Mouse (Mus musculus): ENCODE data around the gene Pglyrp4.
"Not testable (repeated sequence)": the region's sequence is repeated elsewhere in the genome, so short reads cannot be mapped to it uniquely, and the experiment has no call there.

Pglyrp4 gene

GRCm38 (mm10) chr3:90726606-90727005 lies at the start of gene Pglyrp4:
Gene Pglyrp4 (plus strand): TSS chr3:90726906.
- no peak for DNase-seq (ENCODE audit: inconsistent age in 2 of 2, low spot score in 1 of 2)

- no peak for DNase-seq (ENCODE audit: inconsistent age in 2 of 2, low spot score in 1 of 2)
Observed at GRCm38 (mm10) chr3:90678656-90679055, 48.0 kb upstream of the Pglyrp4 start.

GRCm38 (mm10) chr3:90683929-90684328 lies 42.8 kb upstream of the Pglyrp4 start:
- DNase-seq (ENCODE audit: inconsistent age in 2 of 2, low spot score in 1 of 2), result no peak

GRCm38 (mm10) chr3:90686835-90687234 lies 39.9 kb upstream of the Pglyrp4 start:
- DNase-seq (ENCODE audit: inconsistent age in 2 of 2, low spot score in 1 of 2), result no peak

- no peak for DNase-seq (ENCODE audit: inconsistent age in 2 of 2, low spot score in 1 of 2)
Observed at GRCm38 (mm10) chr3:90693496-90693895, 33.2 kb upstream of the Pglyrp4 start.

GRCm38 (mm10) chr3:90695613-90696012 lies 31.1 kb upstream of the Pglyrp4 start, which contains the start of gene S100a9:
Gene S100a9 (minus strand): TSS chr3:90695721.
- no peak for DNase-seq (ENCODE audit: inconsistent age in 2 of 2, low spot score in 1 of 2)

GRCm38 (mm10) chr3:90702244-90702643 lies 24.5 kb upstream of the Pglyrp4 start:
- DNase-seq (ENCODE audit: inconsistent age in 2 of 2, low spot score in 1 of 2), result no peak

- peak; percentile 13 to 70 for DNase-seq (ENCODE audit: inconsistent age in 2 of 2, low spot score in 1 of 2)
Observed at GRCm38 (mm10) chr3:90708523-90709202, 18.0 kb upstream of the Pglyrp4 start.

GRCm38 (mm10) chr3:90709591-90710460 lies 16.9 kb upstream of the Pglyrp4 start:
- DNase-seq (ENCODE audit: inconsistent age in 2 of 2, low spot score in 1 of 2), result peak; percentile 73 to 92

GRCm38 (mm10) chr3:90749658-90750057 lies 23.0 kb downstream of the Pglyrp4 start:
- no peak for DNase-seq (ENCODE audit: inconsistent age in 2 of 2, low spot score in 1 of 2)

- DNase-seq (ENCODE audit: inconsistent age in 2 of 2, low spot score in 1 of 2), result not testable (repeated sequence)
Observed at GRCm38 (mm10) chr3:90777776-90778175, 51.1 kb downstream of the Pglyrp4 start, which contains the start of gene Gm5849. Gene Gm5849 (minus strand): TSS chr3:90777876.
